Mouse (Mus musculus) E14TG2a.4 (cell line): Measurements from ENCODE around the gene Lasp1.
A peak's percentile ranks its signal among the peaks of the same experiment; 100 is the strongest.

Experiments
- CTCF ChIP-seq: conservative IDR thresholded peaks from 2 replicates; pipeline ENCODE4 v1.5.1; 2014; ENCODE audit warnings: low read length
- NANOG ChIP-seq: IDR thresholded peaks from 2 replicates; pipeline ENCODE4 v1.6.1; 2014; ENCODE audit warnings: borderline replicate concordance, low read length, mixed read lengths
- POU5F1 ChIP-seq: IDR thresholded peaks from 2 replicates; pipeline ENCODE4 v1.6.1; 2014; ENCODE audit warnings: low read length, borderline replicate concordance

GRCm38 (mm10) chr11:97793165-97793564 is 5.6 kb upstream of the Lasp1 start:
- TF ChIP-seq CTCF, result peak; percentile 73
- no peak for TF ChIP-seq NANOG
- no peak for TF ChIP-seq POU5F1
